ENCODE assay signal across 20 mouse cellular contexts in the genomic region with DNA sequence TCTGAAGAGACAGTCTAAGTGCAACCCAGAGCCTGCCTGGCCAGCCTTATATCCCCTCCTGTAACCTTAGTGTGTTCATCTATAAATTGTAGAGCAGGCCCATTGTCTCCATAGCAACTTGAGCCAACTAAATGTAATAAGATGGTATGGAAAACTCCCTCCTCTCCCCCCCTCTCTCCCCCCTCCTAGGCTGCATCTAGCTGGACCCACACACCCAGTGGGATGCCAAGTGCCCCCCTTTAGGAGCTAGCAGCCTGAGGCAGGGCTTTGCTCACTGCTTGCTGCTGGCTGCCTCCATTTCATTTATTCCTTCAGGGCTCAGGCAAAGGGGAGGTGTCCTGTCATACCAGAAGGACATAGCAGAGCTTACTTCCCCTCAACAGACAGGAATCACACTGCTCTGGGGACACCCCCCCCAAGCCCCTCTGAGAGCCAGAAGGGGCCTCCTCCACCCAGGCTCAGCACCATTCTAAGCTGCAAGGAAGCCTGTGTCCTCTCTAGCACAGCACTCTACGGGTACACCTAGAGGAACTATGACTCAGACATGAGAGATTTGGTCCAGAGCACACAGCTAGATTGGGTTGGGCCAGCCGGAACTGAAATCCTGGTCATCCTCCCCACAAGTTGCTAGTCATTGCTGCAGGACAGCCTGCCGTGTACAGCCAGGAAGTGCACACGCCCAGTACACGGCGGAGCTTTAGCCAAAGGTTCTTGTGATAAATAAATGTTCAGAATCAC. TPM values are rescaled to one million over a fixed set of nuclear protein-coding genes. Genes with fewer than 3 reads are reported as not detected.
A peak's percentile ranks its signal among the peaks of the same experiment; 100 is the strongest.
DNase-seq lines count a peak whose midpoint lies in the region; ATAC-seq lines count a peak whose summit lies in the region.
"Had no signal": no experiment of that assay in that cellular context is flagged by ENCODE, and none has a peak within 500 bp of the region (broad histone marks: within the 10 kb centered on the region; RNA-seq: fewer than 3 reads in every experiment).

No protein-coding gene starts in this region.

- peaks cover 20% of the 10 kb centered on the region for H3K4me1 ChIP-seq in forebrain, embryonic 12.5 days
- peaks cover 3% of the 10 kb centered on the region; the same call in 1 of the 2 replicates for H3K4me1 ChIP-seq in forebrain, embryonic 11.5 days (replicated peaks; ENCODE audit: control insufficient read depth, insufficient read depth, low read length)
- peaks cover 23% of the 10 kb centered on the region; the same call in 1 of the 2 replicates for H3K4me1 ChIP-seq in neural tube, embryonic 13.5 days (replicated peaks)
- peaks cover 15% of the 10 kb centered on the region for H3K4me1 ChIP-seq in midbrain, embryonic 11.5 days (ENCODE audit: control insufficient read depth, insufficient read depth, low read length)
- no peaks in the 10 kb centered on the region for H3K4me1 ChIP-seq in stomach, embryonic 14.5 days (ENCODE audit: control insufficient read depth, insufficient read depth, low read length)

- DNase-seq in forebrain, embryonic 11.5 days (ENCODE audit: low spot score): no peak
- DNase-seq in neural tube, embryonic 10.5 days (ENCODE audit: extremely low spot score, low spot score): no peak
- DNase-seq in midbrain, embryonic 11.5 days (ENCODE audit: low spot score, missing footprints): peak; percentile 87
- DNase-seq in yolk sac, embryonic 10.5 days (ENCODE audit: low spot score): no peak
- DNase-seq in thymus, postnatal 10 days (ENCODE audit: low spot score in 2 of 2): no peak
- DNase-seq: adrenal gland, postnatal 25 days; cerebellum, adult 2 months; heart, adult 11 months; kidney, adult 8-10 months; kidney, postnatal 4 days; lung, postnatal 10 days; thymus, postnatal 36 days had no signal

- WGBS in forebrain, embryonic 12.5 days: 90% methylated on average over 6 of the region's 6 CpGs
- WGBS in forebrain, embryonic 11.5 days: 85% methylated on average over 6 of the region's 6 CpGs
- 79% methylated on average over 6 of the region's 6 CpGs for WGBS in neural tube, embryonic 13.5 days
- WGBS in midbrain, embryonic 11.5 days: 85% methylated on average over 6 of the region's 6 CpGs
- WGBS in stomach, embryonic 14.5 days: 74% methylated on average over 6 of the region's 6 CpGs

- H3K27me3 ChIP-seq in forebrain, embryonic 12.5 days: peaks cover 94% of the 10 kb centered on the region
- peaks cover 42% of the 10 kb centered on the region for H3K27me3 ChIP-seq in forebrain, embryonic 11.5 days (ENCODE audit: control insufficient read depth, insufficient read depth, low read length)
- peaks cover 79% of the 10 kb centered on the region for H3K27me3 ChIP-seq in neural tube, embryonic 13.5 days
- H3K27me3 ChIP-seq in midbrain, embryonic 11.5 days (ENCODE audit: control insufficient read depth, insufficient read depth, low read length): peaks cover 47% of the 10 kb centered on the region
- 0 out of 2 replicates have a peak, but pooled peaks cover 2% of the 10 kb centered on the region for H3K27me3 ChIP-seq in stomach, embryonic 14.5 days (ENCODE audit: control insufficient read depth, insufficient read depth, low read length)
- H3K27me3 ChIP-seq: CH12.LX had no signal

- H3K4me3 ChIP-seq in forebrain, embryonic 12.5 days (replicated peaks): no peak overlapping the region
- no peak overlapping the region for H3K4me3 ChIP-seq in forebrain, embryonic 11.5 days (ENCODE audit: low read depth, low read length)
- no peak overlapping the region for H3K4me3 ChIP-seq in neural tube, embryonic 13.5 days
- no peak overlapping the region for H3K4me3 ChIP-seq in midbrain, embryonic 11.5 days (ENCODE audit: low read depth, low read length)
- no peak overlapping the region for H3K4me3 ChIP-seq in stomach, embryonic 14.5 days (ENCODE audit: low read depth, low read length)
- H3K4me3 ChIP-seq: embryonic facial prominence, embryonic 12.5 days; heart, embryonic 13.5 days; limb, embryonic 15.5 days; myocyte had no signal

- no peak overlapping the region for H3K4me2 ChIP-seq in forebrain, embryonic 12.5 days
- no peak overlapping the region for H3K4me2 ChIP-seq in forebrain, embryonic 11.5 days (ENCODE audit: low read depth, low read length, severe bottlenecking)
- H3K4me2 ChIP-seq in neural tube, embryonic 13.5 days: no peak overlapping the region
- H3K4me2 ChIP-seq in midbrain, embryonic 11.5 days: no peak overlapping the region
- no peak overlapping the region for H3K4me2 ChIP-seq in stomach, embryonic 14.5 days (replicated peaks; ENCODE audit: low read depth, low read length)
- H3K4me2 ChIP-seq: embryonic facial prominence, embryonic 12.5 days; heart, embryonic 13.5 days; limb, embryonic 15.5 days had no signal

- no peak overlapping the region for H3K27ac ChIP-seq in forebrain, embryonic 12.5 days
- H3K27ac ChIP-seq in forebrain, embryonic 11.5 days (ENCODE audit: low read depth, low read length): no peak overlapping the region
- no peak overlapping the region for H3K27ac ChIP-seq in neural tube, embryonic 13.5 days (replicated peaks)
- H3K27ac ChIP-seq in midbrain, embryonic 11.5 days (ENCODE audit: low read depth, low read length): no peak overlapping the region
- H3K27ac ChIP-seq in stomach, embryonic 14.5 days (ENCODE audit: low read length): no peak overlapping the region
- H3K27ac ChIP-seq: embryonic facial prominence, embryonic 12.5 days; heart, embryonic 13.5 days; limb, embryonic 15.5 days had no signal

- no peaks in the 10 kb centered on the region for H3K9me3 ChIP-seq in forebrain, embryonic 12.5 days
- no peaks in the 10 kb centered on the region for H3K9me3 ChIP-seq in forebrain, embryonic 11.5 days (ENCODE audit: control insufficient read depth, low read length)
- no peaks in the 10 kb centered on the region for H3K9me3 ChIP-seq in neural tube, embryonic 13.5 days
- H3K9me3 ChIP-seq in midbrain, embryonic 11.5 days (ENCODE audit: control insufficient read depth, low read length): no peaks in the 10 kb centered on the region
- no peaks in the 10 kb centered on the region for H3K9me3 ChIP-seq in stomach, embryonic 14.5 days (ENCODE audit: control insufficient read depth, low read depth, low read length)
- H3K9me3 ChIP-seq: embryonic facial prominence, embryonic 12.5 days; heart, embryonic 13.5 days; limb, embryonic 15.5 days had no signal

- ATAC-seq in forebrain, embryonic 12.5 days (ENCODE audit: low FRiP score): peak; percentile 23; the same call in 1 of the 2 replicates
- ATAC-seq in forebrain, embryonic 11.5 days (replicated peaks; ENCODE audit: low FRiP score): no peak
- ATAC-seq in neural tube, embryonic 13.5 days (ENCODE audit: low read depth): peak; percentile 28; the same call in 1 of the 2 replicates
- ATAC-seq in midbrain, embryonic 11.5 days (ENCODE audit: low FRiP score): no peak
- ATAC-seq in stomach, embryonic 14.5 days (ENCODE audit: insufficient number of reproducible peaks, insufficient read depth, low FRiP score, low read depth): peak; percentile 18; the same call in 1 of the 2 replicates

- no peak overlapping the region for H3K9ac ChIP-seq in forebrain, embryonic 12.5 days
- no peak overlapping the region for H3K9ac ChIP-seq in forebrain, embryonic 11.5 days (ENCODE audit: low read length)
- no peak overlapping the region for H3K9ac ChIP-seq in neural tube, embryonic 13.5 days
- no peak overlapping the region for H3K9ac ChIP-seq in midbrain, embryonic 11.5 days (ENCODE audit: low read length)
- H3K9ac ChIP-seq in stomach, embryonic 14.5 days (replicated peaks; ENCODE audit: low read depth, low read length): no peak overlapping the region
- H3K9ac ChIP-seq: embryonic facial prominence, embryonic 12.5 days; heart, embryonic 13.5 days; limb, embryonic 15.5 days had no signal

- no peaks in the 10 kb centered on the region for H3K36me3 ChIP-seq in forebrain, embryonic 12.5 days (replicated peaks)
- no peaks in the 10 kb centered on the region for H3K36me3 ChIP-seq in forebrain, embryonic 11.5 days (ENCODE audit: control insufficient read depth, insufficient read depth, low read length)
- H3K36me3 ChIP-seq in neural tube, embryonic 13.5 days: no peaks in the 10 kb centered on the region
- no peaks in the 10 kb centered on the region for H3K36me3 ChIP-seq in midbrain, embryonic 11.5 days (ENCODE audit: control insufficient read depth, insufficient read depth, low read length)
- no peaks in the 10 kb centered on the region for H3K36me3 ChIP-seq in stomach, embryonic 14.5 days (ENCODE audit: control insufficient read depth, insufficient read depth, low read length)
- H3K36me3 ChIP-seq: embryonic facial prominence, embryonic 12.5 days; heart, embryonic 13.5 days; limb, embryonic 15.5 days had no signal

RNA-seq across cellular contexts. Expression of a gene that starts 45.2 kb away (rescaled TPM):
- 272 and 301 TPM in 2 replicates for polyA plus RNA-seq in forebrain, embryonic 12.5 days (2016; fragmentation: Nextera tagmentation; extraction: Ambion mirVana)
- 228 TPM in 2 replicates for polyA plus RNA-seq in forebrain, embryonic 11.5 days (2014; fragmentation: Nextera tagmentation; extraction: Ambion mirVana)
- polyA plus RNA-seq in neural tube, embryonic 13.5 days (2015; fragmentation: Nextera tagmentation; extraction: Ambion mirVana): 321 and 339 TPM in 2 replicates
- polyA plus RNA-seq in midbrain, embryonic 11.5 days (2014; fragmentation: Nextera tagmentation; extraction: Ambion mirVana): 213 and 222 TPM in 2 replicates
- 149 and 153 TPM in 2 replicates for polyA plus RNA-seq in stomach, embryonic 14.5 days (2014; fragmentation: Nextera tagmentation; extraction: Ambion mirVana)

Comparison
In these comparisons a context has a peak if more than half of its experiments do, and no peak if none do; other contexts are left out.
1. ATAC-seq: peak in forebrain, embryonic 12.5 days (single experiment), neural tube, embryonic 13.5 days (single experiment) and stomach, embryonic 14.5 days (single experiment); none in forebrain, embryonic 11.5 days (single experiment) and midbrain, embryonic 11.5 days (single experiment).